Mouse (Mus musculus) embryonic fibroblast, embryonic 13.5 days (primary cell): ENCODE results near the gene Atrnl1.

ENCODE experiments used
- CTCF ChIP-seq: IDR thresholded peaks from 2 replicates; pipeline ENCODE4 v1.5.1; 2011; ENCODE audit warnings: mild to moderate bottlenecking, control low read depth, low read length, moderate library complexity, borderline replicate concordance; ENCODE audit not compliant: insufficient read depth
- POLR2A ChIP-seq: IDR thresholded peaks from 2 replicates; pipeline ENCODE4 v1.6.1; 2011; ENCODE audit warnings: low read depth, mild to moderate bottlenecking, control low read depth, low read length, moderate library complexity

- no peak for TF ChIP-seq CTCF
- no peak for TF ChIP-seq POLR2A
Observed at GRCm38 (mm10) chr19:57724920-57725319, 114.1 kb downstream of the Atrnl1 start.
